Mouse (Mus musculus) stomach, postnatal 0 days (tissue): ENCODE measurements at regions not wholly inside any gene's neighbourhood (a gene's known extent, or its start where the extent isn't known, plus 50 kb on each side); places are given as distances from the start of the nearest gene placed in this dataset.
A peak's percentile ranks its signal among the peaks of the same experiment; 100 is the strongest.

ENCODE experiments used
- ATAC-seq: fragments of 200-750 bp; cut with Nextera tagmentation; 2 replicates; pipeline ENCODE4 v1.8.0; 2017; ENCODE audit not compliant: low FRiP score, low TSS enrichment
- DNase-seq: peaks from one replicate; pipeline ENCODE4 v3.0.0-alpha.2; 2016; ENCODE audit warnings: low spot score
- H3K27ac ChIP-seq: fragments of 300-500 bp; sonication (generic); replicated peaks from 2 replicates; pipeline ENCODE4 v1.5.1; 2014; ENCODE audit warnings: mild to moderate bottlenecking, control low read depth
- H3K27me3 ChIP-seq: fragments of 300-500 bp; sonication (generic); 2 replicates; pipeline ENCODE4 v1.6.1; 2014; ENCODE audit warnings: low read length; ENCODE audit not compliant: control insufficient read depth, insufficient read depth
- H3K36me3 ChIP-seq: fragments of 300-500 bp; sonication (generic); 2 replicates; pipeline ENCODE4 v1.6.1; 2014; ENCODE audit warnings: low read length, mixed read lengths; ENCODE audit not compliant: control insufficient read depth, insufficient read depth
- H3K4me1 ChIP-seq: fragments of 300-500 bp; sonication (generic); replicated peaks from 2 replicates; pipeline ENCODE4 v1.6.1; 2014; ENCODE audit warnings: antibody characterized with exemption; ENCODE audit not compliant: control insufficient read depth, insufficient read depth
- H3K4me2 ChIP-seq: fragments of 300-500 bp; sonication (generic); replicated peaks from 2 replicates; pipeline ENCODE4 v1.6.1; 2014; ENCODE audit warnings: low read depth, mild to moderate bottlenecking, control low read depth, moderate library complexity
- H3K4me3 ChIP-seq: fragments of 300-500 bp; sonication (generic); 2 replicates; pipeline ENCODE4 v1.5.1; 2014; ENCODE audit warnings: low read depth, low read length, control low read depth
- H3K9ac ChIP-seq: fragments of 300-500 bp; sonication (generic); 2 replicates; pipeline ENCODE4 v1.6.1; 2014; ENCODE audit warnings: mild to moderate bottlenecking, low read length, control low read depth, mixed read lengths
- H3K9me3 ChIP-seq: fragments of 300-500 bp; sonication (generic); 2 replicates; pipeline ENCODE4 v1.6.1; 2016; ENCODE audit warnings: low read length; ENCODE audit not compliant: control insufficient read depth
- CTCF ChIP-seq: IDR thresholded peaks from 2 replicates; pipeline ENCODE4 v1.5.1; 2016; ENCODE audit warnings: antibody characterized with exemption, low read depth, mild to moderate bottlenecking, moderate library complexity
- EP300 ChIP-seq: optimal IDR thresholded peaks from 2 replicates; pipeline ENCODE3; 2016; ENCODE audit warnings: antibody characterized with exemption
- WGBS: fragments of 180-500 bp; shearing (Covaris S2); extraction: QIAGEN DNeasy Blood & Tissue Kit; methylation state at CpG from one replicate; pipeline ENCODE4 v1.1.7; 2014; 5-methylcytosine and 5-hydroxymethylcytosine counted together

DNA sequence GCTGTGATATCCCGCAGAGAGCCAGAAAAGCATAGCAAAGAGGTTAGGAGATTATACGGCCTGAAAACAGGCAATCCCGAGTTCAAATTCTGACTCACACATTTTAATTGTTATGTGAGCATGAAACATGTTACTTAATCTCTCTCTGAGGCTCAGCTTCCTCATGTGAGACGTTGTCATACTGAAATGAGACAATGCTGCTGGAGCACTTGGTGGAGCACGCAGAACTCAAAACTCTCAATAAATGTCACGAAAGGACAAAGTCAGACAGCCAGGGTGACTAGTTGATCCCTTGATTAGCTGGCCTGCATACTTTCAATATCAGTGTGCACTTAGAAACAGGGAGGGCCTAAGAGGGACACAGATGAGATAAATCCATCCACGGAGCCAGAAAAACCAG lies 337.0 kb downstream of the Tns1 start:
- 57% methylated on average over 7 of the region's 7 CpGs for WGBS
- Histone ChIP-seq H3K4me3 (no peak overlapping the region), H3K9me3 (no peaks in the 10 kb centered on the region), H3K9ac (no peak overlapping the region), H3K4me2 (no peak overlapping the region), H3K36me3 (no peaks in the 10 kb centered on the region), H3K27ac (no peak overlapping the region), H3K4me1 (no peaks in the 10 kb centered on the region), H3K27me3 (no peaks in the 10 kb centered on the region)
- no peak for TF ChIP-seq EP300
- no peak for TF ChIP-seq CTCF
- no peak for ATAC-seq
- no peak for DNase-seq

DNA sequence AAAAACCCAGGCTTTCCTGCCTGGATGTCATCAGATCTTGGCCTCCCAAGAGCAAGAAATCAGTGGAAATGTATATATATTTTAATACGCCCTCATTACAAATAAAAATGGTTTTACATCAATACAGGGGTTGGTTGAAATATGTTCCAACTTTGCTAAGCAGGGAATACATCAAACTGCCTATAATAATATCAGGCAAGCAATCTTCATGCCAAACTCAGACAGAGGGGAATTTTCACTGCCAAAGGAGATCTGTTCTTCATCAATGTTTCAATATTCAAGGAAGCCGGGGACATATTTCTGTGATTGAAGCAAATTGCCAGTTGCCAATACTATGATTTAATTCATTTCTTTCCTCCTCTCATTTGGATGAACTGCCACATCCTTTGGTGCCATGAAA lies 340.9 kb downstream of the Tns1 start:
- Histone ChIP-seq H3K36me3 (no peaks in the 10 kb centered on the region), H3K9ac (no peak overlapping the region), H3K4me3 (no peak overlapping the region), H3K27ac (no peak overlapping the region), H3K9me3 (no peaks in the 10 kb centered on the region), H3K4me2 (no peak overlapping the region), H3K4me1 (no peaks in the 10 kb centered on the region), H3K27me3 (no peaks in the 10 kb centered on the region)
- TF ChIP-seq EP300, result no peak
- no peak for TF ChIP-seq CTCF
- DNase-seq (no peak), ATAC-seq (no peak)
- WGBS, result 66% methylated on average over 2 of the region's 2 CpGs

DNA sequence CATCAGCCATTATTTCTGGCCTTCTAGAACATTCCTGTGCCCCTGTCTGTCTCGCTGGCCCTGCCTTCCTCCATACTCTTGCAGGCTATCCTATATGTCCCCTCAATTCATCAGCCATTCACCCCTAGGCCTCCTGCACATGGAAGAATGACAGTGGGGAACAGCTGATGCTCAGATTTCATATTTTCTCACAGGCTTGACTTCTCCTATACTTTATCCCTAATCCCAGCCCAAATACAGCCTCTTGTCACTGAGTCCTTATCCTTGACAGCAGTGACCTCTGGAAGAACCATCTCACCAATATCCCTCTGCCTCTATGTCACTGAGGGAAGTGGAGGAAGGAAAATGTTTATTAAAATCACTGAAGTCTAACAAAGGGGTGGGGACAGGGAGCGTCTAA lies 341.4 kb downstream of the Tns1 start:
- no peak for TF ChIP-seq CTCF
- no peak for TF ChIP-seq EP300
- Histone ChIP-seq H3K9me3 (no peaks in the 10 kb centered on the region), H3K9ac (no peak overlapping the region), H3K36me3 (no peaks in the 10 kb centered on the region), H3K4me1 (no peaks in the 10 kb centered on the region), H3K27me3 (no peaks in the 10 kb centered on the region), H3K4me2 (no peak overlapping the region), H3K4me3 (no peak overlapping the region), H3K27ac (no peak overlapping the region)
- no peak for DNase-seq
- 64% methylated on average over 2 of the region's 2 CpGs for WGBS
- ATAC-seq, result no peak

DNA sequence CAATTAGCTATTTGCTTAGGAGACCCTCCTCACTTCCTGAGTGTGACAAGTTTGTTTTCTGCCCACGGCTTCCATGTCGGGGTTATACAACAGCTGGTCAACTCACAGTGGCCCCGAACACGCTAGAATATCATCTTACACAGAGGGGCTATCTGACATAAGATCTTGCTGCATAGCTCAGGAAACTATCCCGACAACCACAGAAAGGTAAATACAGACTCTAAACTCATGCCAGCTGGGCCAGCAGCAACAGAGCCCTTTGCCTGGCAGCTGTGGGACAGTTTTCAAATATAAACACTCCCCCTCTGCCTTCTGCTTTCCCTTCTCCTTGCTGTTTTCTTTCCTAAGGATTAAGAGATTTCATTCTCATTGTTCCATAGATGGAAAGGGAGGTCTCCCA lies 352.5 kb downstream of the Tns1 start:
- TF ChIP-seq EP300, result no peak
- TF ChIP-seq CTCF, result no peak
- WGBS, result 15% methylated on average over 5 of the region's 5 CpGs
- H3K27me3 ChIP-seq, result no peaks in the 10 kb centered on the region
- DNase-seq (no peak), ATAC-seq (peak; percentile 29; the same call in 1 of the 2 replicates)
- H3K4me2 ChIP-seq, result no peak overlapping the region
- H3K9me3 ChIP-seq, result no peaks in the 10 kb centered on the region
- H3K36me3 ChIP-seq, result no peaks in the 10 kb centered on the region
- H3K27ac ChIP-seq, result no peak overlapping the region
- no peaks in the 10 kb centered on the region for H3K4me1 ChIP-seq
- no peak overlapping the region for H3K9ac ChIP-seq
- H3K4me3 ChIP-seq, result no peak overlapping the region

DNA sequence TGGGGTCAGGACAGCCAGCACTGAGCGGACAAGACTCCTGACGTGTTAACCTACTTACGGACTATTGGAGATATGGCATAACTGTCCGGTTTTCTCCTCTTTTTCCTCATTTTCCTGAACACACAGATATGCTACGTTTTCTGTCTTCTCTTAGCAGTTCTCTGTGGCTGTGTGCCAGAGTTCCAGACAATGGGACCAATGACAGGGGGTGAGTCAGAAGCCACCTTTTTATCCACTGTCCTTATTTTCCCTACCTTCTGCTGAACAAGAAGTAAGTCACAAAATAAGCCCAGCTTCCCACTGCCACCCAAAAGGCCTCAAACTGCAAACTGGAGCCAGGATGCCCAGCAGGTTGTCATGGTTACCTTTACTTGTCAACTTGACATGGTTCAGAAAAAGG lies 353.6 kb downstream of the Tns1 start:
- WGBS, result 82% methylated on average over 5 of the region's 5 CpGs
- no peak for TF ChIP-seq EP300
- no peak for TF ChIP-seq CTCF

DNA sequence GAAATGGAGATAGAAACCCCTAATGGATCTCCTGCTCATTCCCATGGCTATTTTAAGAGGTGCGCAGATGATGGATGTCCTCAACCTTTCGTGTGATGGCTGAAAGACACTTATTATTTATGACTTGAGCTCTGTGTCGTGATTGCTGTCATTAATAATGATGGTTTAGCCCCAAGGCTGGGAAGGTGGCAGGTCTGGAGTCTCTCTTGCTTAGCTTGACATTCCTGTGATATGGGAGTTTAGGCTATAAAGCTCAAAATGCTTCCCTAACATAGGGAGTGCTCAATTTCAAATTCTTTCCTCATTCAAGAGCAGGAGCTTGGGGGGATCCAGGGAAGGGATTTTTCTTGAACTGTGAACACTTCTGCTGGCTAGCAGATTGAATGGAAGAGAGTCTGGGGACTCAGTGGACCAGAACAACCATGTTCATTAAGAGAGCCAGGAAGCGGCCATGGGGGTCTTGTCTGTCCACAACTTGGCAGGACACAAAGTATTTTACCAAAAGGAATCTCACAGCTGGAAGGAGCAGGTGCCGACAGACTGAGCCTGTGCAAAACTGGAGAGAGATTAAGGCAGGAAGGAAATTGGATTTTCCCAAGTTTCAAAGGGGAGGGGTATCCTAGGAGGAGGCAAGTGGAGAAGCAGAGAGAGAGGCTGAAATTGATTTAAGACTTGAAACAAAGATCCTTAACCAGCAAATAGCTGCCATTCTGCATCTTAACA lies 359.5 kb downstream of the Tns1 start:
- Histone ChIP-seq H3K27me3 (no peaks in the 10 kb centered on the region), H3K4me1 (no peaks in the 10 kb centered on the region), H3K27ac (no peak overlapping the region), H3K9me3 (no peaks in the 10 kb centered on the region), H3K9ac (no peak overlapping the region), H3K4me2 (no peak overlapping the region), H3K4me3 (no peak overlapping the region), H3K36me3 (no peaks in the 10 kb centered on the region)
- ATAC-seq (no peak), DNase-seq (no peak)
- TF ChIP-seq CTCF, result no peak
- TF ChIP-seq EP300, result no peak
- 50% methylated on average over 5 of the region's 5 CpGs for WGBS

More for the DNA sequence above, 353.6 kb downstream of the Tns1 start:
- Histone ChIP-seq H3K4me1 (no peaks in the 10 kb centered on the region), H3K9me3 (no peaks in the 10 kb centered on the region), H3K27me3 (no peaks in the 10 kb centered on the region), H3K27ac (no peak overlapping the region), H3K36me3 (no peaks in the 10 kb centered on the region), H3K4me3 (no peak overlapping the region), H3K4me2 (no peak overlapping the region), H3K9ac (no peak overlapping the region)
- no peak for DNase-seq
- no peak for ATAC-seq
